ENCODE assay signal across 8 mouse cellular contexts in the genomic region with DNA sequence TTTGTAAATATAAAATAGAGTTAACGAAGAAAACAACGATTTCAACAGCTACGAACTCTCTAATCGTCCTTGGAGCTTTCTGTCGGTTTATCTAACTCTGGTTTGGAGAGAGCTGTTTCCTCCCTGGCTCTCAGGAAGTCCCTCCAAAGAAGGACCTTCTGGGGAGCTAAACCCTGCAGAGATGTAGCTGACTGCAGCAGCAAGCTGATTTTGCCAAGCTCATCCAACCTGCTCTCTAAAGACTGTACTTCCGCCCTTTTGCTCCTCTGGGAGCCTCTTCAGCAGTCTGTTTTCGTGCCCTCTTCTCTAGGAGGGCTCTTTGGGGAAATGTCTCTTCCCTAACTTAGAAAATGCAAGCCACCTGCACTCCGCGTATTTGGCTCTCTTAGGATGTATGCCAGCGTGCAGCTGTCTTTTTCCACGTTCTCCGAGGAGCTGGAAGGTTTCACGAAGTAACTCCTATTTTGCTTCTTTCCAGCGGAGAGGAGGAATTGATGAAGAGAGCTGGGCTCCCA.
DNase-seq lines count a peak whose midpoint lies in the region; ATAC-seq and TF ChIP-seq lines count a peak whose summit lies in the region.

No protein-coding gene starts in this region.

- H3K9ac ChIP-seq in limb, embryonic 14.5 days (ENCODE audit: low read depth, low read length, severe bottlenecking), result no peak overlapping the region

- H3K4me2 ChIP-seq in limb, embryonic 14.5 days (replicated peaks; ENCODE audit: low read depth, low read length, severe bottlenecking), result peak overlapping the region; percentile 16; the same call in 1 of the 2 replicates

- H3K27ac ChIP-seq in embryonic facial prominence, embryonic 10.5 days (replicated peaks), result 0 out of 2 replicates have a peak overlapping the region, but pooled peaks have one; percentile 35
- H3K27ac ChIP-seq in limb, embryonic 14.5 days (replicated peaks; ENCODE audit: low read depth, low read length), result no peak overlapping the region

- TF ChIP-seq POLR2A in limb, embryonic 14.5 days (IDR thresholded peaks at IDR 0.05; ENCODE audit: borderline replicate concordance, extremely low read depth, insufficient read depth, insufficient read length), result no peak

- ATAC-seq in limb, embryonic 14.5 days (ENCODE audit: low FRiP score, low read depth), result no peak

- H3K27me3 ChIP-seq in embryonic facial prominence, embryonic 10.5 days (replicated peaks; ENCODE audit: low read depth, poor library complexity, severe bottlenecking), result no peaks in the 10 kb centered on the region
- H3K27me3 ChIP-seq in limb, embryonic 14.5 days (ENCODE audit: control insufficient read depth, insufficient read depth, low read length), result no peaks in the 10 kb centered on the region

- 47% methylated on average over 14 of the region's 14 CpGs for WGBS in embryonic facial prominence, embryonic 10.5 days
- WGBS in limb, embryonic 14.5 days, result 33% methylated on average over 14 of the region's 14 CpGs

- H3K4me1 ChIP-seq in embryonic facial prominence, embryonic 10.5 days, result peaks cover 9% of the 10 kb centered on the region
- H3K4me1 ChIP-seq in limb, embryonic 14.5 days (ENCODE audit: control insufficient read depth, insufficient read depth, low read length), result peaks cover 10% of the 10 kb centered on the region

- peak; percentile 11 for DNase-seq in embryo, embryonic 9.5 days (ENCODE audit: extremely low spot score)
- no peak for DNase-seq in embryo, embryonic 11 days
- DNase-seq in layer of hippocampus, postnatal 10 days (ENCODE audit: low spot score in 2 of 2), result peak; percentile 5 to 13
- no peak for DNase-seq in layer of hippocampus, adult 11-12 months (ENCODE audit: low spot score)
- no peak for DNase-seq in embryonic facial prominence, embryonic 10.5 days (ENCODE audit: low spot score)
- DNase-seq in limb, embryonic 14.5 days (ENCODE audit: low spot score), result no peak
- no peak for DNase-seq in testis, postnatal 10 days (ENCODE audit: low spot score)
- no peak for DNase-seq in ovary, postnatal 36 days (ENCODE audit: low spot score)

- peak overlapping the region; percentile 28; the same call in 1 of the 2 replicates for H3K4me3 ChIP-seq in embryonic facial prominence, embryonic 10.5 days
- H3K4me3 ChIP-seq in limb, embryonic 14.5 days (replicated peaks; ENCODE audit: low read length), result no peak overlapping the region

- no peaks in the 10 kb centered on the region for H3K36me3 ChIP-seq in embryonic facial prominence, embryonic 10.5 days (replicated peaks)
- no peaks in the 10 kb centered on the region for H3K36me3 ChIP-seq in limb, embryonic 14.5 days (ENCODE audit: control insufficient read depth, insufficient read depth, low read length)

- H3K9me3 ChIP-seq in embryonic facial prominence, embryonic 10.5 days, result no peaks in the 10 kb centered on the region
- H3K9me3 ChIP-seq in limb, embryonic 14.5 days (ENCODE audit: control insufficient read depth, low read length), result no peaks in the 10 kb centered on the region

Comparison
In these comparisons a context has a peak if more than half of its experiments do, and no peak if none do; other contexts are left out.
1. DNase-seq: peak in embryo, embryonic 9.5 days (single experiment) and layer of hippocampus, postnatal 10 days (2 of 2); none in embryo, embryonic 11 days (single experiment), layer of hippocampus, adult 11-12 months (single experiment), embryonic facial prominence, embryonic 10.5 days (single experiment), limb, embryonic 14.5 days (single experiment), testis, postnatal 10 days (single experiment) and ovary, postnatal 36 days (single experiment).